Mouse (Mus musculus) cortical plate, adult 2 months (tissue): ENCODE measurements around the gene Upk1b. TPM values are rescaled to one million over a fixed set of nuclear protein-coding genes. Genes with fewer than 3 reads are reported as not detected.
"Not testable (repeated sequence)": the region's sequence is repeated elsewhere in the genome, so short reads cannot be mapped to it uniquely, and the experiment has no call there.

Source experiments
- H3K27ac ChIP-seq: fragments of 200-500 bp; 2 replicates; pipeline ENCODE4 v1.5.1; 2012; ENCODE audit warnings: low read length, control low read depth, inconsistent platforms; ENCODE audit not compliant: insufficient read depth
- H3K4me1 ChIP-seq: fragments of 200-500 bp; 2 replicates; pipeline ENCODE4 v1.6.1; 2011; ENCODE audit warnings: low read length; ENCODE audit not compliant: control insufficient read depth, insufficient read depth
- H3K4me3 ChIP-seq: fragments of 200-500 bp; 2 replicates; pipeline ENCODE4 v1.5.1; 2011; ENCODE audit warnings: mild to moderate bottlenecking, low read length, control low read depth; ENCODE audit not compliant: insufficient read depth
- CTCF ChIP-seq: fragments of 200-500 bp; IDR thresholded peaks from 2 replicates; pipeline ENCODE4 v1.5.1; 2011; ENCODE audit warnings: mild to moderate bottlenecking, control low read depth, low read length; ENCODE audit not compliant: insufficient read depth; ENCODE audit errors: extremely low read depth
- POLR2A ChIP-seq: fragments of 200-500 bp; IDR thresholded peaks from 2 replicates; pipeline ENCODE4 v1.6.1; 2011; ENCODE audit warnings: mild to moderate bottlenecking, low read length, control low read depth; ENCODE audit not compliant: insufficient read depth; ENCODE audit errors: extremely low read depth
- polyA plus RNA-seq: library from polyadenylated mRNA; depleted of rRNA; stranded (reverse); fragments of >200 nt; gene quantifications from 2 replicates; pipeline ENCODE4 v1.2.3, GENCODE M21; 2012; rRNA removed

Gene Upk1b
- polyA plus RNA-seq = 2.3 and 2.5 TPM in 2 replicates

GRCm38 (mm10) chr16:38800091-38800490 is at the start of gene Upk1b:
Gene Upk1b, minus strand, starts transcription at chr16:38800328.
- Histone ChIP-seq H3K27ac (no peak within 1 kb of the TSS), H3K4me1 (no peaks in the 10 kb centered on the region), H3K4me3 (no peak within 1 kb of the TSS)
- TF ChIP-seq POLR2A (no peak), CTCF (no peak)

DNA sequence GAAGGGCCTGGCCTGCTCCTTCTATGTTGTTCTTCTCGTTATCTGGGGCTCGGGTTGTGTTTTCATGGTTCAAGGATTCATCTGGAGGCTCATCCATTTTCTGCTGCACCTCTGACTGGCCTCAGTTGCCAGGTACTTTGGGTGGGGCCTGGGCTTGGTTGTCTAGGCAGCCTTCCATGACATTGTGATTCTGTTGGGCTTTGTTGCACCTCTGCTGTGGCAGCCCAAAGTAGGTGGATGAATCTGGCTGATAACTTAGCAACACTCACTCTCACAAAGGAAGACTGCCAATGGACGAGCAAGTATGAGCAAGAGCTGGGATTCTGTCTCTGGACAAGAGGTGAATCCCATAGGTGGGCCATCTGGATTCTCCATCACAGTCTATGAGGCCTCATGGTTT is 28.5 kb upstream of the Upk1b start, which contains the start of gene 4930435E12Rik:
Gene 4930435E12Rik (minus strand): TSS at position 101 of the 400 bp plus-strand sequence.
- no peak for TF ChIP-seq CTCF
- no peak for TF ChIP-seq POLR2A
- H3K4me1 ChIP-seq = no peaks in the 10 kb centered on the region
- H3K4me3 ChIP-seq = no peak within 1 kb of the TSS

GRCm38 (mm10) chr16:38812521-38812920 is 12.4 kb upstream of the Upk1b start:
- TF ChIP-seq POLR2A (no peak), CTCF (peak; percentile 71)

More for the DNA sequence above, 28.5 kb upstream of the Upk1b start, which contains the start of gene 4930435E12Rik:
- no peak within 1 kb of the TSS for H3K27ac ChIP-seq

GRCm38 (mm10) chr16:38810196-38810595 is 10.1 kb upstream of the Upk1b start:
- no peak for TF ChIP-seq CTCF
- no peak for TF ChIP-seq POLR2A
- no peak overlapping the region for H3K4me3 ChIP-seq

More at GRCm38 (mm10) chr16:38812521-38812920, 12.4 kb upstream of the Upk1b start:
- no peak overlapping the region for H3K4me3 ChIP-seq
- no peaks in the 10 kb centered on the region for H3K4me1 ChIP-seq
- no peak overlapping the region for H3K27ac ChIP-seq

GRCm38 (mm10) chr16:38807796-38808195 is 7.7 kb upstream of the Upk1b start:
- not testable (repeated sequence) for H3K27ac ChIP-seq, H3K4me1 ChIP-seq, H3K4me3 ChIP-seq

More at GRCm38 (mm10) chr16:38810196-38810595, 10.1 kb upstream of the Upk1b start:
- Histone ChIP-seq H3K4me1 (no peaks in the 10 kb centered on the region), H3K27ac (no peak overlapping the region)

DNA sequence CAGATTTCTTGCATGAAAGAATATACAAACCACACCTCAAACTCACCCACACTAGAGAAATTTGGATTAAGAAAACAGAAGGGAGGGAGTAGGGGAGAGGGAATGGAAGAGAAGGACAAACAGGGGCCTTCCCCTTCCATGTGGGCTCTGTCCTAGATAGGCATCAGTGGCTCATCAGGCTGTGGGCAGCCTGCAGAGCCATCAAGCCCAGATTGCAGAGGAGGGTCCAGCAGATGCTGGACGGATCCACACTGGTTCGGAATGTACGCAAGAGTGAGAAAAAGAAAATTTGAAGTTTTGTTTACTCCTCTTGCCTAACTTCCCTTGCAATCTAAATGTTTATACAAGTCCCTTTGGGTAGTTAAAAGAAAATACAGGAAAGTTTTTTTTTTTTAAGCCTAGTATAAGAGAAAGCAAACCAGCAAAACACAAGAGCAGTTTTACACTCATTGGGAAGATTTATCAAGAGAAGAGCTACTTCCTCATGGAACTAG is 1.1 kb downstream of the Upk1b start:
- no peak for TF ChIP-seq CTCF
- no peak for TF ChIP-seq POLR2A
- no peak overlapping the region for H3K27ac ChIP-seq
- H3K4me3 ChIP-seq = no peak overlapping the region
- no peaks in the 10 kb centered on the region for H3K4me1 ChIP-seq

GRCm38 (mm10) chr16:38793120-38793519 is 7.0 kb downstream of the Upk1b start:
- TF ChIP-seq CTCF (no peak), POLR2A (no peak)
- peak overlapping the region; percentile 15; the same call in 1 of the 2 replicates for H3K27ac ChIP-seq
- no peak overlapping the region for H3K4me3 ChIP-seq
- H3K4me1 ChIP-seq = no peaks in the 10 kb centered on the region

GRCm38 (mm10) chr16:38789966-38790365 is 10.2 kb downstream of the Upk1b start:
- H3K4me3 ChIP-seq = no peak overlapping the region
- H3K4me1 ChIP-seq = no peaks in the 10 kb centered on the region
- no peak overlapping the region for H3K27ac ChIP-seq
- TF ChIP-seq CTCF = no peak
- no peak for TF ChIP-seq POLR2A

- Histone ChIP-seq H3K4me1 (no peaks in the 10 kb centered on the region), H3K4me3 (no peak overlapping the region), H3K27ac (no peak overlapping the region)
- no peak for TF ChIP-seq CTCF
- no peak for TF ChIP-seq POLR2A
Measured at GRCm38 (mm10) chr16:38789016-38789415, 11.1 kb downstream of the Upk1b start.

- Histone ChIP-seq H3K4me3 (no peak overlapping the region), H3K27ac (no peak overlapping the region), H3K4me1 (no peaks in the 10 kb centered on the region)
- TF ChIP-seq CTCF = no peak
- TF ChIP-seq POLR2A = no peak
Measured at GRCm38 (mm10) chr16:38785301-38785700, 14.8 kb downstream of the Upk1b start.
